Mouse (Mus musculus) adrenal gland, postnatal 36 days (tissue): ENCODE results near the gene Yap1. TPM values are rescaled to one million over a fixed set of nuclear protein-coding genes. Genes with fewer than 3 reads are reported as not detected.
A peak's percentile ranks its signal among the peaks of the same experiment; 100 is the strongest.

Experiments used
- DNase-seq, 2 experiments: peaks; one replicate each; pipeline ENCODE4 v3.0.0; 2021; ENCODE audit warnings: mixed read lengths in 1 of 2
- long read RNA-seq, 2 experiments: library from polyadenylated mRNA; stranded (forward); transcript quantifications; one replicate each; pipeline ENCODE4 v2.0.0; 2021; ENCODE audit warnings: borderline sequencing depth in 2 of 2
- total RNA-seq, 2 experiments: library from RNA; stranded (reverse); gene quantifications; 2 replicates each; pipeline ENCODE4 v1.2.3; 2021

Gene Yap1
- 10 to 100 TPM; 79.7 to 81.0 TPM for total RNA-seq
- long read RNA-seq, experiment 1, full-length matches to known transcripts, result 13 of 31 reads
- long read RNA-seq, experiment 1, partial matches to known transcripts, result 4 of 31 reads
- long read RNA-seq, experiment 1, other reads (novel, unspliced or antisense), result 14 of 31 reads
- long read RNA-seq, experiment 2, full-length matches to known transcripts, result 3 of 9 reads
- long read RNA-seq, experiment 2, partial matches to known transcripts, result 1 of 9 reads
- long read RNA-seq, experiment 2, other reads (novel, unspliced or antisense), result 5 of 9 reads

GRCm38 (mm10) chr9:8004370-8004991 is at the start of gene Yap1:
TSS of gene Yap1 (minus strand) at chr9:8004596.
- DNase-seq, result peak; percentile 91 to 94

GRCm38 (mm10) chr9:8043044-8043387 is 38.6 kb upstream of the Yap1 start:
- no peak for DNase-seq

GRCm38 (mm10) chr9:8042338-8043043 is 38.1 kb upstream of the Yap1 start, which contains the start of gene Cfap300:
TSS of gene Cfap300 (minus strand) at chr9:8042823.
- DNase-seq, result peak; percentile 98 to 99

- DNase-seq, result no peak
Measured at GRCm38 (mm10) chr9:8035546-8035945, 31.1 kb upstream of the Yap1 start.

GRCm38 (mm10) chr9:8035091-8035490 is 30.7 kb upstream of the Yap1 start:
- no peak for DNase-seq

GRCm38 (mm10) chr9:8034143-8034542 is 29.7 kb upstream of the Yap1 start:
- DNase-seq, result no peak

GRCm38 (mm10) chr9:8032847-8033246 is 28.5 kb upstream of the Yap1 start:
- no peak for DNase-seq

GRCm38 (mm10) chr9:8018609-8019008 is 14.2 kb upstream of the Yap1 start:
- no peak for DNase-seq

GRCm38 (mm10) chr9:8017253-8017913 is 13.0 kb upstream of the Yap1 start:
- DNase-seq, result no peak

- peak; percentile 78 to 82 for DNase-seq
Measured at GRCm38 (mm10) chr9:8003301-8004271, 810 bp downstream of the Yap1 start.

GRCm38 (mm10) chr9:8002806-8003205 is 1.6 kb downstream of the Yap1 start:
- DNase-seq, result no peak

- DNase-seq, result no peak
Measured at GRCm38 (mm10) chr9:8001352-8001751, 3.0 kb downstream of the Yap1 start.

GRCm38 (mm10) chr9:7994275-7994674 is 10.1 kb downstream of the Yap1 start:
- DNase-seq, result no peak

- peak; percentile 22 to 55 for DNase-seq
Measured at GRCm38 (mm10) chr9:7992651-7993050, 11.7 kb downstream of the Yap1 start.

- peak; percentile 29 to 50 for DNase-seq
Measured at GRCm38 (mm10) chr9:7990897-7991296, 13.5 kb downstream of the Yap1 start.

GRCm38 (mm10) chr9:7987119-7987518 is 17.3 kb downstream of the Yap1 start:
- DNase-seq, result no peak

- no peak for DNase-seq
Measured at GRCm38 (mm10) chr9:7984287-7984686, 20.1 kb downstream of the Yap1 start.

- no peak for DNase-seq
Measured at GRCm38 (mm10) chr9:7983665-7984064, 20.7 kb downstream of the Yap1 start.

GRCm38 (mm10) chr9:7980162-7980561 is 24.2 kb downstream of the Yap1 start:
- no peak for DNase-seq

GRCm38 (mm10) chr9:7979153-7979916 is 25.1 kb downstream of the Yap1 start:
- no peak for DNase-seq

- no peak for DNase-seq
Measured at GRCm38 (mm10) chr9:7978502-7978901, 25.9 kb downstream of the Yap1 start.
